Mouse (Mus musculus): Measurements from ENCODE around the gene BC055324. TPM values are rescaled to one million over a fixed set of nuclear protein-coding genes. Genes with fewer than 3 reads are reported as not detected.

Gene BC055324
- polyA plus RNA-seq (2015; fragmentation: Nextera tagmentation; extraction: Ambion mirVana): 1.7 and 2.7 TPM in 2 replicates

GRCm38 (mm10) chr1:163994721-163995608 lies at the start of gene BC055324, which contains the start of gene Mettl18:
Gene BC055324 (minus strand): TSS chr1:163994796.
Gene Mettl18 (plus strand): TSS chr1:163994889.

GRCm38 (mm10) chr1:163928846-163929245 lies 65.8 kb downstream of the BC055324 start, which contains the start of gene Scyl3:
Gene Scyl3 (plus strand): TSS chr1:163929100.

Other genes starting within 250 kb of the BC055324 start
- gene Kifap3, start 215.2 kb downstream of the BC055324 start, polyA plus RNA-seq (2015; fragmentation: Nextera tagmentation; extraction: Ambion mirVana): 115 and 121 TPM in 2 replicates
- 12.2 and 12.7 TPM in 2 replicates for gene Scyl3, start 65.7 kb downstream of the BC055324 start, polyA plus RNA-seq (2015; fragmentation: Nextera tagmentation; extraction: Ambion mirVana)
- gene Mettl18, start 93 bp upstream of the BC055324 start, polyA plus RNA-seq (2015; fragmentation: Nextera tagmentation; extraction: Ambion mirVana): 7.2 and 7.8 TPM in 2 replicates
- gene Sele, start 53.4 kb upstream of the BC055324 start, polyA plus RNA-seq (2015; fragmentation: Nextera tagmentation; extraction: Ambion mirVana): not detected in 2 replicates
- 0.12 TPM in 1 of 2 replicates, not detected in the other for gene Sell, start 67.2 kb upstream of the BC055324 start, polyA plus RNA-seq (2015; fragmentation: Nextera tagmentation; extraction: Ambion mirVana)
- 0.09 and 0.18 TPM in 2 replicates for gene Selp, start 120.5 kb upstream of the BC055324 start, polyA plus RNA-seq (2015; fragmentation: Nextera tagmentation; extraction: Ambion mirVana)
- 0.14 and 0.17 TPM in 2 replicates for gene F5, start 157.0 kb upstream of the BC055324 start, polyA plus RNA-seq (2015; fragmentation: Nextera tagmentation; extraction: Ambion mirVana)

Data from neural tube, postnatal 0 days (tissue).